Mouse (Mus musculus) E14TG2a.4 (cell line): ENCODE data around the gene Dlx2.
A peak's percentile ranks its signal among the peaks of the same experiment; 100 is the strongest.

Experiments
- H3K27me3 ChIP-seq: 2 replicates; pipeline ENCODE4 v1.6.1; 2014; ENCODE audit warnings: low read length, control low read depth; ENCODE audit not compliant: insufficient read depth
- H3K36me3 ChIP-seq: 2 replicates; pipeline ENCODE4 v1.6.1; 2014; ENCODE audit warnings: low read length, control low read depth; ENCODE audit not compliant: insufficient read depth
- H3K4me1 ChIP-seq: replicated peaks from 2 replicates; pipeline ENCODE4 v1.6.1; 2014; ENCODE audit warnings: low read depth, low read length, control low read depth
- H3K4me3 ChIP-seq: replicated peaks from 2 replicates; pipeline ENCODE4 v1.5.1; 2014; ENCODE audit warnings: mild to moderate bottlenecking, low read length
- H3K9me3 ChIP-seq: 2 replicates; pipeline ENCODE4 v1.6.1; 2014; ENCODE audit warnings: low read length, control low read depth
- CTCF ChIP-seq: conservative IDR thresholded peaks from 2 replicates; pipeline ENCODE4 v1.5.1; 2014; ENCODE audit warnings: low read length
- NANOG ChIP-seq: IDR thresholded peaks from 2 replicates; pipeline ENCODE4 v1.6.1; 2014; ENCODE audit warnings: borderline replicate concordance, low read length, mixed read lengths
- POU5F1 ChIP-seq: IDR thresholded peaks from 2 replicates; pipeline ENCODE4 v1.6.1; 2014; ENCODE audit warnings: low read length, borderline replicate concordance

Dlx2 gene

DNA sequence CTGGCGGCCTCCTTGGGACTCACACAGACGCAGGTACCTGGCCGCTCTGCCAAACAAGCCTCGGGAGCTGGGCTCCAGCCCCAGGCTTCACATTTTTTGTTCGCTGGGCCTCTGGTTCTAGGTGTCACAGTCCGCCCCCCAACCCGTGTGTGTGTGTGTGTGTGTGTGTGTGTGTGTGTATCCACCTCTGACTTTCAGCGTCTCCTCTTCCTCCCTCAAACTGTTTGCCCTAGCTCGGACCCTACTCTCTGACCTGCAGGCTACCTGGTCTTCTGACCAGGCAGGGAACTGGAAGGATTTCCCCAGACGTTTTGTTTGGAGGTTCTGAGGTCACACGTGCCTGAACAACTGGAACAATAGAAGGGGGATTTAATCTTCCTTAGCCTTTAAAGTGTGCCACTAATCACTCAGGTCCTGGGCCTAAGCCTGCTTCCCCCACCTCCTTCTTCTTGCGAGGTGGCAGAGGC, 15.4 kb downstream of the Dlx2 start:
- Histone ChIP-seq H3K9me3 (no peaks in the 10 kb centered on the region), H3K36me3 (no peaks in the 10 kb centered on the region), H3K27me3 (peaks cover 95% of the 10 kb centered on the region), H3K4me1 (peaks cover 73% of the 10 kb centered on the region), H3K4me3 (peak overlapping the region; percentile 83; the same call in 1 of the 2 replicates)
- TF ChIP-seq CTCF (no peak), NANOG (no peak), POU5F1 (no peak)

- Histone ChIP-seq H3K9me3 (no peaks in the 10 kb centered on the region), H3K36me3 (no peaks in the 10 kb centered on the region), H3K27me3 (peaks cover 97% of the 10 kb centered on the region), H3K4me3 (peak overlapping the region; percentile 83), H3K4me1 (peaks cover 79% of the 10 kb centered on the region)
- TF ChIP-seq POU5F1 = no peak
Observed at GRCm38 (mm10) chr2:71530391-71531123, 16.0 kb downstream of the Dlx2 start.

- no peaks in the 10 kb centered on the region for H3K36me3 ChIP-seq
- H3K4me1 ChIP-seq = peaks cover 81% of the 10 kb centered on the region
- no peak for TF ChIP-seq POU5F1
- H3K27me3 ChIP-seq = peaks cover 98% of the 10 kb centered on the region
- no peaks in the 10 kb centered on the region for H3K9me3 ChIP-seq
- peak overlapping the region; percentile 83 for H3K4me3 ChIP-seq
Observed at GRCm38 (mm10) chr2:71529511-71530351, 16.8 kb downstream of the Dlx2 start.

GRCm38 (mm10) chr2:71528714-71529510, 17.6 kb downstream of the Dlx2 start:
- H3K4me1 ChIP-seq = peaks cover 76% of the 10 kb centered on the region
- no peak for TF ChIP-seq CTCF
- no peak for TF ChIP-seq POU5F1
- no peaks in the 10 kb centered on the region for H3K36me3 ChIP-seq
- no peaks in the 10 kb centered on the region for H3K9me3 ChIP-seq
- peak overlapping the region; percentile 83 for H3K4me3 ChIP-seq
- peaks cover 96% of the 10 kb centered on the region for H3K27me3 ChIP-seq

- no peaks in the 10 kb centered on the region for H3K36me3 ChIP-seq
- H3K4me1 ChIP-seq = peaks cover 81% of the 10 kb centered on the region
- TF ChIP-seq POU5F1 (no peak), CTCF (no peak), NANOG (no peak)
- peak within 1 kb of the TSS; percentile 83 for H3K4me3 ChIP-seq
- H3K9me3 ChIP-seq = no peaks in the 10 kb centered on the region
- peaks cover 96% of the 10 kb centered on the region for H3K27me3 ChIP-seq
Observed at GRCm38 (mm10) chr2:71528014-71528713, 18.4 kb downstream of the Dlx2 start, which contains the start of gene Dlx1. Gene Dlx1, plus strand, starts transcription at chr2:71528113.

DNA sequence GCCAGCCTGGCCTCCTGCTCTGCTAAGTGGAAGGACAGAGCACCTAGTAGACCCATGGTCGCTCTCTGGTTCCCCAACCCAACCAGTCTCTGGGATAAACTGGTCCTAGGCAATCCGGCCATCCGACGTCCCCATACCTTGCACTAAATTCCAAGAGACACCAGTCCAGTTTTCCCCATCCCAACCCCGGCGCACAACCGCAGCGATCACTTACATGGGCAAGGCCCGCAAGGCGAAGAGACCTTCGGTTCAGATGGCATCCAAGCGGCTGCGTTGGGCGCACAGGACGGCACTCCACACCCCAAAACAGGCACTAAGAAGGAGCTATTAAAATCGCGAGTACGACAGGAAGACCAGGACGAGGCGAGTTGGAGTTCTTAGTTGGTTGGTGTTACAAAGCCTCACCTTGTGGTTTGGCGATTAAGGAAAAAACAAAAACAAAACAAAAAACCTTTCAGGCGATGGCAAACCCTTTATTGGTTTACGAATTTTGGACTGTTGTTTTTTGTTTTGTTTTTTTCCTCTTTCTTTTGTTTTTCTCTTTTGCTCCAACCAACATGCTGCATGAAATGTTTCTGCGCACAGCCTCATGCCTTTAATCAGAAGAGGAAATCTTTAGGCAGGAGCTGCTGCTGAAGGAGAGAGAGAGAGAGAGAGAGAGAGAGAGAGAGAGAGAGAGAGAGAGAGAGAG, 19.1 kb downstream of the Dlx2 start:
- no peaks in the 10 kb centered on the region for H3K9me3 ChIP-seq
- H3K4me3 ChIP-seq = no peak overlapping the region
- H3K36me3 ChIP-seq = no peaks in the 10 kb centered on the region
- peaks cover 79% of the 10 kb centered on the region for H3K4me1 ChIP-seq
- TF ChIP-seq NANOG = no peak
- TF ChIP-seq CTCF = no peak
- no peak for TF ChIP-seq POU5F1
- H3K27me3 ChIP-seq = peaks cover 96% of the 10 kb centered on the region

DNA sequence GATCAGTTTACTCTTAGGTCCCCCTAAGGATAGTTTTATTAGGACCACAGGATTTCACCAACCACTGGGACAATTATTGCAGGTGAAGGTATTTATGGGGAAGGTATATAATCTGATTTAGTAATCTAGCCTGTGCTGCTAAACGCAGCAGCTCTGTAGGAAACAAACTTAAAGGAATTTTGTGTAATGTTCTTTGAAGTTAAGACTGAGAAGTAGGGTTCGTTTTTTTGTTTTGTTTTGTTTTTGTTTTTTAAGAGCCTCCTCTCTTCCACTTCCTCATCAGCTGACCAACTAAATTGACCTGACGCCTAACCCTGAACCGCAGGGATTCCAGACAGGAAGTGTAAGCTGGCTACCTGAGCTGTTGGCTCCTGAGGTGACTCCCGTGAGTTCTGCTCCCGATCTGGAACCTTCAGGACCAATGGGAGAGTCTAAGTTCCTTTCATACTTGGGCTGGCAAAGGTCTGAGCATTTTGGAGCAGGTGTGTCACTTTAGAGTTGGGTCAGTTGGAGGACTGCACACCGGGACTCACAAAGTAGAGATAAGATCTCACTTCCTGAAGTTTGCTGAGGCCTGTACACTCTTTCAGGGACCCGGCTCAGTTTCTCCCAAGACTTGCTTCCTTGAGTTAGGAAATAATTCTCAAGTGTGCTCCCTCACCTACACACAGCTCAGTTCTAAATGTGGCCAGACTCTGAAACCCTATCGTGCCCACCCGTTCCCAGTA, 19.8 kb downstream of the Dlx2 start:
- TF ChIP-seq NANOG = no peak
- TF ChIP-seq POU5F1 = no peak
- no peak for TF ChIP-seq CTCF

More for the DNA sequence above, 19.8 kb downstream of the Dlx2 start:
- Histone ChIP-seq H3K36me3 (no peaks in the 10 kb centered on the region), H3K4me1 (peaks cover 72% of the 10 kb centered on the region), H3K9me3 (no peaks in the 10 kb centered on the region), H3K27me3 (peaks cover 90% of the 10 kb centered on the region), H3K4me3 (no peak overlapping the region)
